Mouse (Mus musculus) hindbrain, embryonic 10.5 days (tissue): ENCODE data around the gene Lbr. TPM values are rescaled to one million over a fixed set of nuclear protein-coding genes. Genes with fewer than 3 reads are reported as not detected.

Source experiments
- DNase-seq: peaks from one replicate; pipeline ENCODE4 v3.0.0-alpha.2; 2017; ENCODE audit warnings: low spot score
- H3K27ac ChIP-seq: fragments of 300-500 bp; sonication (generic); 2 replicates; pipeline ENCODE4 v1.5.1; 2016; ENCODE audit warnings: mild to moderate bottlenecking, moderate library complexity
- H3K27me3 ChIP-seq: fragments of 300-500 bp; sonication (generic); 2 replicates; pipeline ENCODE4 v1.6.1; 2016; ENCODE audit warnings: mild to moderate bottlenecking; ENCODE audit not compliant: poor library complexity, insufficient read depth, severe bottlenecking
- H3K36me3 ChIP-seq: fragments of 300-500 bp; sonication (generic); 2 replicates; pipeline ENCODE4 v1.6.1; 2016; ENCODE audit warnings: mild to moderate bottlenecking, moderate library complexity
- H3K4me1 ChIP-seq: fragments of 300-500 bp; sonication (generic); replicated peaks from 2 replicates; pipeline ENCODE4 v1.6.1; 2016; ENCODE audit warnings: mild to moderate bottlenecking
- H3K4me3 ChIP-seq: fragments of 300-500 bp; sonication (generic); 2 replicates; pipeline ENCODE4 v1.5.1; 2016; ENCODE audit warnings: mild to moderate bottlenecking, moderate library complexity
- H3K9me3 ChIP-seq: fragments of 300-500 bp; sonication (generic); 2 replicates; pipeline ENCODE4 v1.6.1; 2016; ENCODE audit warnings: mild to moderate bottlenecking, moderate library complexity
- WGBS: fragments of 180-500 bp; shearing (Covaris S2); methylation state at CpG from one replicate; pipeline ENCODE4 v1.1.7; 2016; 5-methylcytosine and 5-hydroxymethylcytosine counted together
- polyA plus RNA-seq: library from polyadenylated mRNA; unstranded; fragments of >200 nt; fragmentation: Nextera tagmentation; extraction: Ambion mirVana; gene quantifications from 2 replicates; pipeline ENCODE4 v1.2.1, GENCODE M21; 2016

The Lbr gene
- polyA plus RNA-seq, 1 experiment from 2014 or later = 135 TPM

DNA sequence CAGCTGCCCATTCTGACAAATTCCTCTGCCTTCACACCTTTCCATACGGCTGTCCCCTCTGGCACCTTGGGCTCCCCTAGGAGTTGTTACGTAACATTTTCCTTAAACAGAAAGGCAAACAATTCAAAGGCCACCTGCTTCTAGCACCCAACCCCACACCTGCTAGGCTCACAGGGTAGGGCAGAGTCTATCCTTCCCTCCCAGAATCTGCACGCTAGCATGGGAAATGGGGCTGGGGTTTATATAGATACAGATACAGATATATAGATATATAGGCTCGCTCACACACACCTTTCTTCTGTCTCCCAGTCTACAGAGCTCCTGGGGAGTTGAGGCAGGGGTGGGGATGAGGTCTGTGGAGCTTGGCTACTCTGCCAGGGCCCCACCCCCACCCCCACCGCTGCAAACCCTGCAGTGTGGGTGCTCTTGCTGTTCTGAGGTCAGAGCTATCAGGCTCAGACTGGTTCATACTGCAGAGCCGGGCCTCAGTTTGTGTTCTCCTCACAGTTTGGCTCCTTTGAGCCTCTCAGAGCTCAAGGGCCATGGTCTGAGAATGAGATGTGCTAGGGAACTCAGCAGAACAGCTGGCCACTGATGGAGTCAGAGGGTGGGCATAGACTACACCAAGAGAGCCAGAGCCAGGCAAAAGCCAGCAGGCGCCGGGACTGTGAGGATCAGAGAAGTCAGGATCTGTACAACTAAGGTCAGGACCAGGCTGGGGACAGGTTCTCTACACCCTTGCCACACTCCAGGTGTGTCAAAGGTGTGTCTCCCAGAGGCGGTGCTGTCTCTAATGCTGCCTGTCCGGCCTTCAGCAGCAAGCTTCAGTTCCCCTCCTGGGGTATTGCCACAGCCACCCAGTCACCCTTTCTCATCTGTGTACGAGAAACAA lies 22.4 kb upstream of the Lbr start:
- DNase-seq = no peak
- Histone ChIP-seq H3K27me3 (peaks cover 3% of the 10 kb centered on the region; the same call in 1 of the 2 replicates), H3K27ac (no peak overlapping the region), H3K4me3 (no peak overlapping the region), H3K9me3 (no peaks in the 10 kb centered on the region), H3K4me1 (peaks cover 28% of the 10 kb centered on the region), H3K36me3 (no peaks in the 10 kb centered on the region)
- WGBS = 75% methylated on average over 11 of the region's 11 CpGs

DNA sequence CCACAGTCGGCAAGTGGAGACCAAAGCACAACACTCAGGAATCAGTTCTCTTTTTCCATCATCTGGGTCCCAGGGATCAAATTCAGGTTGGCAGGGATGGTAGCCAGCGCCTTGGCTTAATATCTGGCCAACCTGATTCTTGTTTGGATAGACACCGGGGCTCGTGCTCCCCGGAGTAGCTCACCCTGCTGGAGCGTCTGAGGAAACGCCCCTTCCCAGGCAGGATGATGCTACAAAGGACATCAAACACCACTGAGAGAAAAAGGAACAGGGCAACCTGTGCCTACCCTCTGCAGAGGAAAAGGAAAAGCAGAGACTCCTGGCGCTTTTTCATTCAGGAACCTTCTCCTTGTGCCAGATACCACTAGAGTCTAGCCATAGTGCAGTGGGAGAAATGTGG lies 20.6 kb upstream of the Lbr start:
- H3K27ac ChIP-seq = no peak overlapping the region
- no peaks in the 10 kb centered on the region for H3K9me3 ChIP-seq
- no peak for DNase-seq
- 35% methylated on average over 8 of the region's 8 CpGs for WGBS
- H3K36me3 ChIP-seq = no peaks in the 10 kb centered on the region
- peaks cover 3% of the 10 kb centered on the region; the same call in 1 of the 2 replicates for H3K27me3 ChIP-seq
- H3K4me3 ChIP-seq = no peak overlapping the region
- peaks cover 28% of the 10 kb centered on the region for H3K4me1 ChIP-seq

- H3K4me3 ChIP-seq = no peak overlapping the region
- no peak overlapping the region for H3K27ac ChIP-seq
- H3K4me1 ChIP-seq = peaks cover 28% of the 10 kb centered on the region
- 55% methylated on average over 16 of the region's 16 CpGs for WGBS
- H3K36me3 ChIP-seq = no peaks in the 10 kb centered on the region
- DNase-seq = no peak
- H3K27me3 ChIP-seq = peaks cover 3% of the 10 kb centered on the region; the same call in 1 of the 2 replicates
- no peaks in the 10 kb centered on the region for H3K9me3 ChIP-seq
Observed at GRCm38 (mm10) chr1:181862676-181863374, 20.0 kb upstream of the Lbr start.

- H3K27me3 ChIP-seq = peaks cover 3% of the 10 kb centered on the region; the same call in 1 of the 2 replicates
- no peak overlapping the region for H3K27ac ChIP-seq
- no peaks in the 10 kb centered on the region for H3K9me3 ChIP-seq
- peaks cover 28% of the 10 kb centered on the region for H3K4me1 ChIP-seq
- H3K36me3 ChIP-seq = no peaks in the 10 kb centered on the region
- DNase-seq = no peak
- 71% methylated on average over 2 of the region's 2 CpGs for WGBS
- no peak overlapping the region for H3K4me3 ChIP-seq
Observed at GRCm38 (mm10) chr1:181861181-181861902, 18.5 kb upstream of the Lbr start.

DNA sequence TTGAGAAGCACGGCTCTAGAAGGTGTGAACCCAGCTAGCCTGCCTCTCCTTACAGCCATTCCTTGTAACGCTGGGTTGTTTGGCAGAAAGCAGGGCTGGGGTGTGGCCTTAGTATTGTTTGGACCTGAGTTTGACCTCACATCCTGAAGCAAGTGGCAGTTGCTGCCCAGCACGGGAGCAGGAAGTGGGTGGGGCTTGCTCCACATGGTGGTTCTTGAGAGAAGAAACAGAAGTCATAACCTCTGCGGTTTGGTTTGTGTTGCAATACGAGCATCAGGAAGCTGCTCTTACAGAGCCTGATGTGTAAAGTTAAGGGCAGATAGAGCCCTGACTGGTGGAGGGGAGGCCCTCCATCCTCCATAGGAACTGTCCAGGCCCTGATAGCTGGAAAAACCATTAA lies 17.8 kb upstream of the Lbr start:
- WGBS = 34% methylated on average over 5 of the region's 5 CpGs
- no peak overlapping the region for H3K27ac ChIP-seq
- H3K4me1 ChIP-seq = peaks cover 28% of the 10 kb centered on the region
- no peaks in the 10 kb centered on the region for H3K36me3 ChIP-seq
- peak; percentile 55 for DNase-seq
- peaks cover 3% of the 10 kb centered on the region; the same call in 1 of the 2 replicates for H3K27me3 ChIP-seq
- H3K4me3 ChIP-seq = no peak overlapping the region
- H3K9me3 ChIP-seq = no peaks in the 10 kb centered on the region

- Histone ChIP-seq H3K9me3 (no peaks in the 10 kb centered on the region), H3K27me3 (peaks cover 5% of the 10 kb centered on the region; the same call in 1 of the 2 replicates), H3K27ac (no peak overlapping the region), H3K36me3 (no peaks in the 10 kb centered on the region), H3K4me3 (no peak overlapping the region), H3K4me1 (peaks cover 18% of the 10 kb centered on the region)
- 82% methylated on average over 2 of the region's 2 CpGs for WGBS
- DNase-seq = no peak
Observed at GRCm38 (mm10) chr1:181856329-181856728, 13.5 kb upstream of the Lbr start.

- no peaks in the 10 kb centered on the region for H3K9me3 ChIP-seq
- H3K36me3 ChIP-seq = no peaks in the 10 kb centered on the region
- H3K27ac ChIP-seq = no peak overlapping the region
- no peak overlapping the region for H3K4me3 ChIP-seq
- peaks cover 13% of the 10 kb centered on the region for H3K4me1 ChIP-seq
- WGBS = 87% methylated on average over 2 of the region's 2 CpGs
- H3K27me3 ChIP-seq = peaks cover 5% of the 10 kb centered on the region; the same call in 1 of the 2 replicates
- DNase-seq = no peak
Observed at GRCm38 (mm10) chr1:181854829-181855228, 12.0 kb upstream of the Lbr start.

DNA sequence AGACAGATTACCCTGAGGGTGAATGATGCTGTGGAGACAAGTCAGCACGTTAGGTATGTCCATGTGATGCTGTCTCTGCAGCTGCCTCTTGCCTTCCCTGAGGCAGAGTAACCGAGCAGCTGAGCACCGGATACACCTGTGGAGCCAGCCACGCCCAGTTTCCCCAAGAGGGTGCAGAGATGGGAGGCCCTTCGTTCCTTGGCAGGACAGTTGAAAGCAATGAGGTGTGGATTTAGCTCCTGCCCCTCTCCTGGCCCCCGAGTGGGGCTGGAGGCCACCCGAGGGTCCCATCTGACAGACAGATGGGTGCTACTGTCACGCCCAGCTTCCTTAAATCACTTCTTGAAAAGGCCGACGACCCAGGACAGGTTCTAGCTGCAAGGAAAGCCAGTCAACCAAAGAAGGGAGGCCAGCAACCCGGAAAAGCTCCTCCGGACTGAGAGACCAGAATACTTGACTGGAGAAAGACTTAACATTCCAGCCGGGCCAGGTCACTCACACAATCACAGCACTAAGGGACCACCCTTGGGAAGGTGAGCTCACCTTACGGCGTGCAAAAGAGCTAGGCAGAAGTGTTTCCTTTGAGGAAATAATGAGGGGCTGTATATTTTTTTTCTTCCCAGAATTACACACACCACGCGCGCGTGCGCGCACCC lies 10.4 kb upstream of the Lbr start:
- H3K4me3 ChIP-seq = peak overlapping the region; percentile 29; the same call in 1 of the 2 replicates
- WGBS = 13% methylated on average over 21 of the region's 21 CpGs
- H3K27ac ChIP-seq = no peak overlapping the region; the same call in 1 of the 2 replicates

GRCm38 (mm10) chr1:181852466-181852865 lies 9.6 kb upstream of the Lbr start:
- Histone ChIP-seq H3K36me3 (no peaks in the 10 kb centered on the region), H3K9me3 (no peaks in the 10 kb centered on the region), H3K27ac (no peak overlapping the region), H3K27me3 (peaks cover 5% of the 10 kb centered on the region; the same call in 1 of the 2 replicates), H3K4me3 (peak overlapping the region; percentile 29; the same call in 1 of the 2 replicates), H3K4me1 (peaks cover 13% of the 10 kb centered on the region)
- WGBS = 47% methylated on average over 13 of the region's 13 CpGs
- no peak for DNase-seq

More for the DNA sequence above, 10.4 kb upstream of the Lbr start:
- Histone ChIP-seq H3K9me3 (no peaks in the 10 kb centered on the region), H3K36me3 (no peaks in the 10 kb centered on the region), H3K4me1 (peaks cover 13% of the 10 kb centered on the region), H3K27me3 (peaks cover 5% of the 10 kb centered on the region; the same call in 1 of the 2 replicates)
- DNase-seq = no peak

GRCm38 (mm10) chr1:181851521-181852310 lies 8.9 kb upstream of the Lbr start:
- H3K9me3 ChIP-seq = no peaks in the 10 kb centered on the region
- no peaks in the 10 kb centered on the region for H3K36me3 ChIP-seq
- H3K4me1 ChIP-seq = peaks cover 13% of the 10 kb centered on the region
- DNase-seq = no peak
- no peak overlapping the region for H3K4me3 ChIP-seq
- no peak overlapping the region for H3K27ac ChIP-seq
- peaks cover 5% of the 10 kb centered on the region; the same call in 1 of the 2 replicates for H3K27me3 ChIP-seq
- 89% methylated on average over 12 of the region's 12 CpGs for WGBS

- Histone ChIP-seq H3K9me3 (no peaks in the 10 kb centered on the region), H3K27ac (no peak overlapping the region), H3K4me1 (peaks cover 13% of the 10 kb centered on the region), H3K4me3 (no peak overlapping the region), H3K36me3 (no peaks in the 10 kb centered on the region), H3K27me3 (peaks cover 5% of the 10 kb centered on the region; the same call in 1 of the 2 replicates)
- 78% methylated on average over 4 of the region's 4 CpGs for WGBS
- no peak for DNase-seq
Observed at GRCm38 (mm10) chr1:181850441-181850840, 7.6 kb upstream of the Lbr start.
